Mouse (Mus musculus): ENCODE measurements around the gene Mrgpre. TPM values are rescaled to one million over a fixed set of nuclear protein-coding genes. Genes with fewer than 3 reads are reported as not detected.

The Mrgpre gene
- total RNA-seq, 2 experiments from 2014 or later = 5.0 to 6.6 TPM

GRCm38 (mm10) chr7:143783378-143783995 lies 813 bp downstream of the Mrgpre start:
- DNase-seq (ENCODE audit: extremely low spot score in 1 of 2, low spot score in 1 of 2) = no peak

- DNase-seq (ENCODE audit: extremely low spot score in 1 of 2, low spot score in 1 of 2) = no peak
Observed at GRCm38 (mm10) chr7:143777375-143777774, 6.9 kb downstream of the Mrgpre start.

GRCm38 (mm10) chr7:143776137-143776536 lies 8.2 kb downstream of the Mrgpre start:
- DNase-seq (ENCODE audit: extremely low spot score in 1 of 2, low spot score in 1 of 2) = no peak

DNA sequence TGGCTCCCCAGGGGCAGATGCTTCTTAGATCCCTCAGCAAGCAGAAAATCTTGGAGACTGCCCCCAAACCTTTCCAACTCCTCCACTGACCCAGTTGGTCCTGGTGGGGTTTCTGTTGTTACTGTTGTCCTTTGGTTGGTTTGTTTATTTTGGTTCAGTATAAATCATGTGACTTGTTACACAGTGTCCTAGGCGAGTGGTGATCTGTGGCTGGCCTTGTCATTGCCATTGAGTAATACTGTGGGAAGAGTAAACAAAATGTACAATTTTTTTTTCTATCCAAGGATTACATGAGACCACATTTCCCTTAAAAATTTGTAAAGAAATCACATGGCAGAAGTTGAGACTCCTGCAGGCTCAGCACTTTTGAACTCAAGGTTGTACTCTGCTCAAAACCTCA lies 14.8 kb downstream of the Mrgpre start:
- DNase-seq (ENCODE audit: extremely low spot score in 1 of 2, low spot score in 1 of 2) = no peak

DNA sequence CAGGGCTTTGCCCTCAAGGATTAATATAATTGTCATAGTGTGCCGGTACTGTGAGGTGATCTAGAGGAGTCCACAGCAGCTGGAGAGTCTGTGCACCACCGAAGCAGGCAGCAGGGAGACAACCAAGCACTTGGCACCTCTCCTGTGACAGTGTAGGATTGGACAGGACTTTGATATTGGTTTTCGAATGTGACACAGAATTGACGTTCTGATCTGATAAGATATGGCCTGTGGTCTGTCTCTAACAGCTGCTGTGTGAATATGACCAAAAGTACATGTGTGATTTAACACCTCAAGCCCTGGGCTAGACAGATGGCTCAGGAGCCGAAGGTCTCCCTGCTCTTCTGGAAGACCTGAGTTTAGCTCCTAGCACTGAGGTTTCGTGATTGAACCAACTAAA lies 16.0 kb downstream of the Mrgpre start:
- DNase-seq (ENCODE audit: extremely low spot score in 1 of 2, low spot score in 1 of 2) = no peak

GRCm38 (mm10) chr7:143766893-143767292 lies 17.4 kb downstream of the Mrgpre start, which contains the start of gene Mrgprg:
Gene Mrgprg (minus strand): TSS chr7:143766993.
- DNase-seq (ENCODE audit: extremely low spot score in 1 of 2, low spot score in 1 of 2) = no peak

DNA sequence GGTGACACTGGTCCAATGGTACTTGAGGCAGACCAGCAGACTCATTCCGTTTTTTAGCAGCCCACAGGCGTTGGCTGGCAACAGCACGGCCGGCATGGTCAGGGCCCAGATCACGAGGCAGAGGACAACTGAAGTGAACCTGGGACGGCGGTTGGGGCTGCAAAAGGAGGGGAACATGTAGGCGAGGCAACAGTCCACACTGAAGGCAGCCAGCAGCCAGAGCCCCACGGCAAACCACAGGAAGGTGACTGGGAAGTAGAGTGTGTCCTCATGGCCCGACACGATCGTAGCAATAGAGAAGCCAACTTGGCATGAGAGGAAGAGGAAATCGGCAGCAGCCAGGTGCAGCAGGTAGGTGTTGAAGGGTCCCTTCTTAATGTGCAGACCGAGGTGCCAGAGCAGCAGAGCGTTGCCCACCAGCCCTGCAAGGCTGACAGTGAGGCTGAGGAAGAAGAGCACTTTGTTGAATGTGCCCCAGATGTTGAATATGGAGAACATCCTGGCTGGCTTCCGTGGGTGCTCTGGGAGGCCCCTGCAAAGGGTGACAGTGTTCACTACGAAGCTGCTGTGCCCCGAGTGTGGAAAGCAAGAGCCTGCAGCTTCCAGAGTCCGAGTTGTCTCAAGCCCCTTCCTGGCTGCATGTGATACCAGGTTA lies 19.3 kb downstream of the Mrgpre start:
- no peak for DNase-seq (ENCODE audit: extremely low spot score in 1 of 2, low spot score in 1 of 2)

GRCm38 (mm10) chr7:143763794-143764193 lies 20.5 kb downstream of the Mrgpre start:
- DNase-seq (ENCODE audit: extremely low spot score in 1 of 2, low spot score in 1 of 2) = no peak

DNA sequence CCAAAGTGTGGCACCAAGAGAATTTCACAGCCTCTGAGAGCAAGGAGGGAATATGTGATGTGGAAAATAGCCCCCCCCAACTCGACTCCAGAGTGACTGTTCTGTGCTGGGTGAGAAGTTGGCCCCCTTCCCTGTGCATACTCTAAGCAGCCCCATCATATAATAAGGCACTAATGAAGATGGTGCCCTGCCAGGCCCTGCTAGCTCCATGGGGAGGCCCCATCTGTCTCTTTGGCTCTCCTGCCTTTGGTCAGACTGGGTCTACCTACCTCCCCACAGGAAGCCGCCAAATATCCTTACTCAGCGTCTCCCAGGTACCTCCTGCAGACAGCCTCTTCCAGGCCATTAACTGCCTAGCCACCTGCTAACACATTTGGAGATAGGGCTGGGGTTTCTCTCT lies 25.3 kb downstream of the Mrgpre start:
- no peak for DNase-seq (ENCODE audit: extremely low spot score in 1 of 2, low spot score in 1 of 2)

GRCm38 (mm10) chr7:143757696-143758095 lies 26.6 kb downstream of the Mrgpre start:
- DNase-seq (ENCODE audit: extremely low spot score in 1 of 2, low spot score in 1 of 2) = no peak

GRCm38 (mm10) chr7:143757027-143757390 lies 27.3 kb downstream of the Mrgpre start:
- DNase-seq (ENCODE audit: extremely low spot score in 1 of 2, low spot score in 1 of 2) = peak in 1 of 2 experiments; percentile 51

DNA sequence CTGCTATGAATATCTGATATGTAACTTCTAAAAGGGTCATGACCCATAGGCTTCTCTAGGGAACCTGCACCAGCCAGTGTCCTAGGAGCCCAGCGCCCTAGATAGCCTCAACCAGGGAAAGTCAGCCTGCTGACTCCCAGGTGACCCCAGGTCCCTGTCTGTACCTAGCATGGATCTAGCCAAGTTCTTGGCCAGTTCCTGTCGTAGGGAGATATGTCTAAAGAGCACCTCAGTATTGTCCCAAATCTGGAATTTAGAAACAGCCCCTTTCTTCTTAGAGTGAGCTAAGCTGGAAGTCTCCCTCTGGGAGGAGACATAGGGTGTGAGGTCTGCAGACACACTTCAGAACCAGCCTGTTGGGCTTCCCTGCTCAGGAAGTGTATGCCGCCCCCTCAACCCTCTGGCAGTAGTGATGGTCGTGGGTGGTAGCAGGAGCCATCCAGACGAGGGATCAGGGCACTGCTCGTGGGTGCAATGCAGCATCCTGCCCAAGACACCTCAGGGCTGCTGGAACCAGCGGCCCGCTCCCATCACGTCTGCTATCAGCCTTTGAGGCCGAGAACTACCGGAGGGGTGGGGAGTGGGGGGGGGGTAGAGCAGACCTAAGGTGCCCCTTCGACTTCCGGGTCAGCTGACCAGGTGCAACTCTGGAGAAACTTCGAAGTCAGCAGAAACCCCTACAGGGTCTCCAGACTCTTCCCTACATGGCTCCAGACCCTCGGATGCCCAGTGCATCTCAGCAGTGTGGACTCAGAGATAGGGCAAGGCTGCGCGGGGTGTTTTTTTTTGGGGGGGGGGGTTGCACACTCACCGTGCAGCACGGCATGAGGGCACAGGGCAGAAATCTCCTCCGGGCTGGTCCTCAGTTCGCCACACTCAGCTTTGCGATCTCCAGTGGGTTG lies 27.9 kb downstream of the Mrgpre start, which contains the start of gene Osbpl5:
Osbpl5 (minus strand) TSS at position 861 of the 902 bp plus-strand sequence.
- DNase-seq (ENCODE audit: extremely low spot score in 1 of 2, low spot score in 1 of 2) = no peak

- DNase-seq (ENCODE audit: extremely low spot score in 1 of 2, low spot score in 1 of 2) = no peak
Observed at GRCm38 (mm10) chr7:143755357-143756124, 28.8 kb downstream of the Mrgpre start.

GRCm38 (mm10) chr7:143753990-143754715 lies 30.1 kb downstream of the Mrgpre start:
- DNase-seq (ENCODE audit: extremely low spot score in 1 of 2, low spot score in 1 of 2) = peak in 1 of 2 experiments; percentile 69

DNA sequence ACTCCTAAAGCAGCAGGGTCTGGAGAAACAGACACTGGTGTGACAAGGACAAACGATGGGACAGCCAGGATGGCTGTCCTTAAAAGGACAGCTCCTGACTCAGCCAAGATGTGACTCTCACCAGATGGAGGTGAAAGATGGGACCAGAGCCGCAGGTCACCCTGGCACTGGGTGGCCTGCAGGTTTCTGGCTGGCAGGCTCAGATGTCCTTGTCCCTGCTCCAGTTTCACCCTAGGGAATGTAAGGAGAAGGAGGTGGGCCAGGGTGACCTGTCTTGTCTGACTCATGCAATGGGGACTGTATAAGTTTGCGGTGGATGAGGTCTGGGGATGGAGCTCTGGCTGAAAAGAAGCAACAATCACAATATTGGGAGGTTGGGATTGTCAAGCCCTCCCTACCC lies 31.7 kb downstream of the Mrgpre start:
- DNase-seq (ENCODE audit: extremely low spot score in 1 of 2, low spot score in 1 of 2) = no peak

- no peak for DNase-seq (ENCODE audit: extremely low spot score in 1 of 2, low spot score in 1 of 2)
Observed at GRCm38 (mm10) chr7:143752056-143752455, 32.2 kb downstream of the Mrgpre start.

DNA sequence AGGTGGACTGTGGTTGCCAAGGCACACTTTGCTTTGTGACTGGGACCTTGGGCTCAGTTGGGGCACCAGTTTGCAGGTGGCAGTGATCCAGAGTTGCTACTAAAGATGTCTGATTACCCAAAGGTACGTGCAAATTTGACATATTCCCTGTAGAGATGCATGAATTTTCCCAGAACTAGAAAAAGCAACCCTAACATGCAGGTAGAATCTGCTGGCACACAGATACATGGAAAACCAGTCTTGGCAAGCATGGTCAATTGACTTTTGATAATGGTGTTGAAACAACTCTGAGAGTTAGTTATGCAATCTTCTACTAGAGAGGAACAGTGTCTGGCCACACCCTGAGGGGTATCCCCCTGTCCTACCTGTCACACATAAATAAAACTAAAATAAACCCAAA lies 32.9 kb downstream of the Mrgpre start:
- no peak for DNase-seq (ENCODE audit: extremely low spot score in 1 of 2, low spot score in 1 of 2)

DNA sequence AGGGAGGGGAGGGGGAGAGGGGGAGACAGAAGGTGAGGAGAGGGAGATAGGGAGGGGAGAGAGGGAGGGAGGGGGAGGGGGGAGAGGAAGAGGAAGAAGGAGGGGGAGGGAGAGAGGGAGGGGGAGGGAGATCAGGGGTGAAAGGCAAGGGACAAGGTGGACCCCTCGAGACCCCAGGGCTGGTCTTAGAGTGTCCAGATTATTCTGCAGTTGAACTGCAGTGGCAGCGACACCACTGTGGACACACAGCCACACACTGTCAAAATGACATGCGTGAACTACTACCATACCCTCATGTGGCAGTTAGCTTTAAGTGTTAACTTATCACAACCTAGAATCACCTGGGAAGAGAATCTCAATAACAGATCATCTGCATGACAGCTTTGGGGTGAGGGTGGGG lies 35.3 kb downstream of the Mrgpre start:
- DNase-seq (ENCODE audit: extremely low spot score in 1 of 2, low spot score in 1 of 2) = no peak

DNA sequence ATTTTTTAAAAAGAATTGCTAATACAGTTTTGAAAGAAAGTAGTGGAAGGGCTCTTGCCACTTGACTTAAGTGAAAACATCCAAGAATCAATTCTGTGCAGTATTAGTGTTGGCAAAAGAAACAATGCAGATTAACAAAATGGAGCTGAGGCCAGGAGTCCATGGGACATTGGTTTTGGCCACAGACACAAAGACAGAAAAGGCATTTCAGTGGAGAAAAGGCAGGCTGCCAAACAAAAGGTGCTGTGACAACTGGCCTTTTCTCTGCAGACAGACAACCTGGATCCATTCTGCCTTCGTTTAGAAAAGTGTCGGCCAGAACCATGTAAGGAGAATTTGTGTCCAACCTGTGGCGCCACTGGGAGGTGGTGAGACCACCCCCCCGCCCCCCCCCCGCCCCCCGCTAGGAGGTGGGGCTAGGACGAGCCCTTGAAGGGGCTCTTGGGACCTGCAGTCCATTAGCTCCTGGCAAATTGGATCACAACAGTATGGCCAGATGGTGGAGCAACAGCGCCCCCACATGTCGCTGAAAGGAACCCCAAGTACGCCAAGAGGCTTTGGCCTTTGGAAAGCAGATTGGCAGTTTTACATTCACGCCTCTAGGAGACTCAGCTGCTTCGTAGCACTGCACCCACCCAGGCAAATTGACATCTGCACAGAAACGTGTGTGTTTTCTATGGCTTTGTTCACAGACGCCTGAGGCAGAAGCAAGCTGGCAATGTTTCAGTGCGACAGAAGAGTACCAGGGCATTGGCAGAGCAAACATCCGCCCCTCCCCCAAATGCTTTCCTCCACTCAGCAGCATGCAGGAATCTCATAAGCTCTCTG lies 36.0 kb downstream of the Mrgpre start:
- DNase-seq (ENCODE audit: extremely low spot score in 1 of 2, low spot score in 1 of 2) = peak; percentile 83 to 95

Data from layer of hippocampus, postnatal 25 days (tissue).